In genomic region chr5:33218746-33219449, GRCm38 (mm10) we compare ENCODE assay signal across 12 mouse cellular contexts. TPM values are rescaled to one million over a fixed set of nuclear protein-coding genes. Genes with fewer than 3 reads are reported as not detected.
DNase-seq lines count a peak whose midpoint lies in the region; ATAC-seq and TF ChIP-seq lines count a peak whose summit lies in the region.
"Had no signal": no experiment of that assay in that cellular context is flagged by ENCODE, and none has a peak within 500 bp of the region (broad histone marks: within the 10 kb centered on the region; RNA-seq: fewer than 3 reads in every experiment).

No protein-coding gene starts in this region.

- H3K9ac ChIP-seq in heart, postnatal 0 days (replicated peaks; ENCODE audit: low read depth, low read length), result 0 out of 2 replicates have a peak overlapping the region, but pooled peaks have one; percentile 12
- H3K9ac ChIP-seq in neural tube, embryonic 15.5 days (replicated peaks), result no peak overlapping the region
- H3K9ac ChIP-seq in liver, embryonic 11.5 days (ENCODE audit: low read depth, low read length), result peak overlapping the region; percentile 30; the same call in 1 of the 2 replicates

- 69% methylated on average over 20 of the region's 20 CpGs for WGBS in heart, postnatal 0 days
- WGBS in neural tube, embryonic 15.5 days, result 72% methylated on average over 20 of the region's 20 CpGs
- 72% methylated on average over 20 of the region's 20 CpGs for WGBS in liver, embryonic 11.5 days

- H3K4me3 ChIP-seq in heart, postnatal 0 days (ENCODE audit: low read depth, low read length), result no peak overlapping the region
- H3K4me3 ChIP-seq in neural tube, embryonic 15.5 days (replicated peaks), result no peak overlapping the region
- no peak overlapping the region for H3K4me3 ChIP-seq in liver, embryonic 11.5 days (ENCODE audit: low read depth, low read length)
- H3K4me3 ChIP-seq: left cerebral cortex, adult 2 months; megakaryocyte, embryonic 14.5 days had no signal

- H3K27ac ChIP-seq in heart, postnatal 0 days (ENCODE audit: low read depth), result peak overlapping the region; percentile 69; the same call in 1 of the 2 replicates
- H3K27ac ChIP-seq in neural tube, embryonic 15.5 days (replicated peaks), result 0 out of 2 replicates have a peak overlapping the region, but pooled peaks have one; percentile 28
- peak overlapping the region; percentile 75 for H3K27ac ChIP-seq in liver, embryonic 11.5 days (ENCODE audit: low read depth, low read length)
- H3K27ac ChIP-seq: left cerebral cortex, adult 2 months had no signal

- H3K9me3 ChIP-seq in heart, postnatal 0 days (replicated peaks; ENCODE audit: control insufficient read depth, low read length), result no peaks in the 10 kb centered on the region
- no peaks in the 10 kb centered on the region for H3K9me3 ChIP-seq in neural tube, embryonic 15.5 days (replicated peaks)
- no peaks in the 10 kb centered on the region for H3K9me3 ChIP-seq in liver, embryonic 11.5 days (ENCODE audit: control insufficient read depth, low read length)
- H3K9me3 ChIP-seq: megakaryocyte, embryonic 14.5 days had no signal

- no peak for TF ChIP-seq CTCF in heart, postnatal 0 days (IDR thresholded peaks at IDR 0.05; ENCODE audit: low read depth)

- ATAC-seq in heart, postnatal 0 days (ENCODE audit: insufficient read depth, low read depth), result no peak
- ATAC-seq in neural tube, embryonic 15.5 days (ENCODE audit: low FRiP score), result no peak
- ATAC-seq in liver, embryonic 11.5 days (replicated peaks; ENCODE audit: low FRiP score), result no peak
- ATAC-seq: forebrain, embryonic 16.5 days had no signal

- H3K4me2 ChIP-seq in heart, postnatal 0 days (ENCODE audit: low read depth, low read length), result no peak overlapping the region
- no peak overlapping the region for H3K4me2 ChIP-seq in neural tube, embryonic 15.5 days
- peak overlapping the region; percentile 50 for H3K4me2 ChIP-seq in liver, embryonic 11.5 days

- DNase-seq in heart, postnatal 0 days (ENCODE audit: low spot score), result no peak
- DNase-seq in heart, adult 8-10 months (ENCODE audit: low spot score), result no peak
- DNase-seq in neural tube, embryonic 10.5 days (ENCODE audit: extremely low spot score, low spot score), result no peak
- DNase-seq in liver, embryonic 11.5 days (ENCODE audit: low spot score), result no peak
- DNase-seq in ovary, postnatal 14 days (ENCODE audit: low spot score), result no peak
- DNase-seq in spleen, postnatal 36 days (ENCODE audit: low spot score in 2 of 2), result no peak
- DNase-seq: right cerebral cortex, postnatal 14 days; thymus, postnatal 36 days had no signal

- H3K36me3 ChIP-seq in heart, postnatal 0 days (replicated peaks; ENCODE audit: control insufficient read depth, insufficient read depth, low read length), result no peaks in the 10 kb centered on the region
- no peaks in the 10 kb centered on the region for H3K36me3 ChIP-seq in neural tube, embryonic 15.5 days
- H3K36me3 ChIP-seq in liver, embryonic 11.5 days (ENCODE audit: control insufficient read depth, insufficient read depth, low read length), result no peaks in the 10 kb centered on the region; the same call in 1 of the 2 replicates

- H3K27me3 ChIP-seq in heart, postnatal 0 days (ENCODE audit: control insufficient read depth, insufficient read depth, low read length), result no peaks in the 10 kb centered on the region
- H3K27me3 ChIP-seq in neural tube, embryonic 15.5 days (replicated peaks), result no peaks in the 10 kb centered on the region
- H3K27me3 ChIP-seq in liver, embryonic 11.5 days (replicated peaks; ENCODE audit: control insufficient read depth, insufficient read depth, low read length), result no peaks in the 10 kb centered on the region

- peaks cover 31% of the 10 kb centered on the region for H3K4me1 ChIP-seq in heart, postnatal 0 days (ENCODE audit: control insufficient read depth, insufficient read depth)
- H3K4me1 ChIP-seq in neural tube, embryonic 15.5 days, result no peaks in the 10 kb centered on the region; the same call in 1 of the 2 replicates
- H3K4me1 ChIP-seq in liver, embryonic 11.5 days (replicated peaks; ENCODE audit: control insufficient read depth, insufficient read depth, low read length), result peaks cover 40% of the 10 kb centered on the region

- TF ChIP-seq EP300 in heart, postnatal 0 days (IDR thresholded peaks at IDR 0.05; ENCODE audit: low read depth), result no peak

RNA-seq across cellular contexts. Expression of gene Spon2, which starts 0.6 kb away (rescaled TPM):
- total RNA-seq in heart, postnatal 0 days (2014; rRNA removed; ENCODE audit: low replicate concordance), result 56.9 and 58.1 TPM in 2 replicates
- polyA plus RNA-seq in heart, postnatal 0 days (2015; fragmentation: Nextera tagmentation; extraction: Ambion mirVana), result 42.5 and 47.2 TPM in 2 replicates
- 1 to 10 TPM; 1.0 to 3.4 (median 1.4) TPM for total RNA-seq in heart, adult 8-10 months (2022)
- polyA plus RNA-seq in neural tube, embryonic 15.5 days (2015; fragmentation: Nextera tagmentation; extraction: Ambion mirVana), result 2.8 and 6.7 TPM in 2 replicates
- polyA plus RNA-seq in liver, embryonic 11.5 days (2014; fragmentation: Nextera tagmentation; extraction: Ambion mirVana), result 7.5 and 8.5 TPM in 2 replicates

RNA-seq across cellular contexts. Expression of gene Ctbp1, which starts 55.9 kb away (rescaled TPM):
- 295 and 352 TPM in 2 replicates for total RNA-seq in heart, postnatal 0 days (2014; rRNA removed; ENCODE audit: low replicate concordance)
- polyA plus RNA-seq in heart, postnatal 0 days (2015; fragmentation: Nextera tagmentation; extraction: Ambion mirVana), result 156 and 165 TPM in 2 replicates
- total RNA-seq in heart, adult 8-10 months (2022), result 100 to 1,000 TPM; 213 to 238 (median 226) TPM
- polyA plus RNA-seq in neural tube, embryonic 15.5 days (2015; fragmentation: Nextera tagmentation; extraction: Ambion mirVana), result 426 and 445 TPM in 2 replicates
- 322 and 344 TPM in 2 replicates for polyA plus RNA-seq in liver, embryonic 11.5 days (2014; fragmentation: Nextera tagmentation; extraction: Ambion mirVana)
